ENCODE assay signal across 19 mouse cellular contexts in the genomic region with DNA sequence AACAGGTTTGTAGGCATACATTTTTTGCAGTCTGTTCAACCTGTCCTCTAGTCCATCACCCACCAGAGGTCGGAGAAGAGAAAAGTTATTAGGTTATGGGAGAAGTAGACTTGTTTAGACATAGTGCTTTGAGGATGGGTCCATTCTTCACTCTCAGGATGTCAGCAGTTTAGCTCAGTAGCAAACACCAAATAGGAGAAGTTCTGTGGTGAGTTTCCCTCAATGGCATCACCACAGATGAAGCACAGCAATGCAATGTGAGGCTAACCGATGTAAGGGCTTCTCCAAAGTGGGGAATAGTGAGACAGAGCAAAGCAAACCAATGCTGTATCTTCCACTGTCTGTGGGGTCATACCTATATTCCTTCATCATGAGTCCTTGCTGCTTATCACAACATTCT.
"Had no signal": no experiment of that assay in that cellular context is flagged by ENCODE, and none has a peak within 500 bp of the region (broad histone marks: within the 10 kb centered on the region; RNA-seq: fewer than 3 reads in every experiment).

No protein-coding gene starts in this region.

- H3K4me2 ChIP-seq: liver, embryonic 11.5 days; lung, embryonic 14.5 days; midbrain, embryonic 12.5 days; midbrain, embryonic 15.5 days; neural tube, embryonic 12.5 days; neural tube, embryonic 15.5 days had no signal

- H3K4me1 ChIP-seq: midbrain, embryonic 12.5 days; midbrain, embryonic 15.5 days; neural tube, embryonic 12.5 days had no signal

- H3K9ac ChIP-seq: liver, embryonic 14.5 days; liver, postnatal 0 days; lung, embryonic 14.5 days; midbrain, embryonic 12.5 days; midbrain, embryonic 15.5 days; neural tube, embryonic 12.5 days; neural tube, embryonic 15.5 days had no signal

- ATAC-seq: lung, postnatal 0 days; midbrain, embryonic 15.5 days had no signal

- H3K4me3 ChIP-seq: left cerebral cortex, adult 2 months; midbrain, embryonic 12.5 days; midbrain, embryonic 15.5 days; neural tube, embryonic 12.5 days; neural tube, embryonic 15.5 days had no signal

- H3K36me3 ChIP-seq: midbrain, embryonic 12.5 days; midbrain, embryonic 15.5 days; neural tube, embryonic 12.5 days; neural tube, embryonic 15.5 days had no signal

- H3K27me3 ChIP-seq: midbrain, embryonic 12.5 days; midbrain, embryonic 15.5 days; neural tube, embryonic 12.5 days; neural tube, embryonic 15.5 days had no signal

- H3K27ac ChIP-seq: left cerebral cortex, adult 2 months; liver, embryonic 14.5 days; midbrain, embryonic 12.5 days; midbrain, embryonic 15.5 days; neural tube, embryonic 12.5 days; neural tube, embryonic 15.5 days; stomach, postnatal 0 days had no signal

- DNase-seq: kidney, adult 2 months; kidney, postnatal 10 days; kidney, postnatal 36 days; layer of hippocampus, postnatal 36 days; lung, embryonic 14.5 days; retina, postnatal 1 day; thymus, adult 2 months; thymus, postnatal 14 days; thymus, postnatal 4 days had no signal

- H3K9me3 ChIP-seq: midbrain, embryonic 12.5 days; midbrain, embryonic 15.5 days; neural tube, embryonic 12.5 days; neural tube, embryonic 15.5 days had no signal
